Mouse (Mus musculus): ENCODE results near the gene Cisd3. TPM values are rescaled to one million over a fixed set of nuclear protein-coding genes. Genes with fewer than 3 reads are reported as not detected.

Gene Cisd3
- polyA plus RNA-seq, 1 experiment from 2014 or later: 20.8 TPM

GRCm38 (mm10) chr11:97673148-97673547 lies 12.5 kb upstream of the Cisd3 start:
- 74% methylated on average over 11 of the region's 11 CpGs for WGBS
- no peak for ATAC-seq (ENCODE audit: insufficient number of reproducible peaks, insufficient read depth, low FRiP score, low read depth)
- no peaks in the 10 kb centered on the region for H3K27me3 ChIP-seq (ENCODE audit: control insufficient read depth, insufficient read depth, low read length)
- no peak overlapping the region for H3K4me3 ChIP-seq (ENCODE audit: low read depth, low read length)
- no peak overlapping the region for H3K9ac ChIP-seq (replicated peaks; ENCODE audit: low read depth, low read length)
- H3K27ac ChIP-seq (ENCODE audit: low read length): no peak overlapping the region
- peaks cover 11% of the 10 kb centered on the region for H3K4me1 ChIP-seq (ENCODE audit: control insufficient read depth, insufficient read depth, low read length)
- H3K4me2 ChIP-seq (replicated peaks; ENCODE audit: low read depth, low read length): no peak overlapping the region
- H3K36me3 ChIP-seq (ENCODE audit: control insufficient read depth, insufficient read depth, low read length): peaks cover 82% of the 10 kb centered on the region
- no peaks in the 10 kb centered on the region for H3K9me3 ChIP-seq (ENCODE audit: control insufficient read depth, low read depth, low read length)

- Histone ChIP-seq H3K9ac (replicated peaks; ENCODE audit: low read depth, low read length) (no peak overlapping the region), H3K9me3 (ENCODE audit: control insufficient read depth, low read depth, low read length) (no peaks in the 10 kb centered on the region), H3K4me1 (ENCODE audit: control insufficient read depth, insufficient read depth, low read length) (no peaks in the 10 kb centered on the region), H3K4me3 (ENCODE audit: low read depth, low read length) (no peak overlapping the region), H3K27ac (ENCODE audit: low read length) (no peak overlapping the region), H3K36me3 (ENCODE audit: control insufficient read depth, insufficient read depth, low read length) (peaks cover 78% of the 10 kb centered on the region), H3K27me3 (ENCODE audit: control insufficient read depth, insufficient read depth, low read length) (no peaks in the 10 kb centered on the region), H3K4me2 (replicated peaks; ENCODE audit: low read depth, low read length) (no peak overlapping the region)
- 84% methylated on average over 15 of the region's 15 CpGs for WGBS
- ATAC-seq (ENCODE audit: insufficient number of reproducible peaks, insufficient read depth, low FRiP score, low read depth): no peak
Observed at GRCm38 (mm10) chr11:97676050-97676754, 9.4 kb upstream of the Cisd3 start.

- no peak for ATAC-seq (ENCODE audit: insufficient number of reproducible peaks, insufficient read depth, low FRiP score, low read depth)
- H3K9me3 ChIP-seq (ENCODE audit: control insufficient read depth, low read depth, low read length): no peaks in the 10 kb centered on the region
- no peaks in the 10 kb centered on the region for H3K4me1 ChIP-seq (ENCODE audit: control insufficient read depth, insufficient read depth, low read length)
- H3K27ac ChIP-seq (ENCODE audit: low read length): no peak overlapping the region
- peaks cover 79% of the 10 kb centered on the region for H3K36me3 ChIP-seq (ENCODE audit: control insufficient read depth, insufficient read depth, low read length)
- 72% methylated on average over 15 of the region's 15 CpGs for WGBS
- no peak overlapping the region for H3K9ac ChIP-seq (replicated peaks; ENCODE audit: low read depth, low read length)
- H3K4me3 ChIP-seq (ENCODE audit: low read depth, low read length): no peak overlapping the region
- no peaks in the 10 kb centered on the region for H3K27me3 ChIP-seq (ENCODE audit: control insufficient read depth, insufficient read depth, low read length)
- H3K4me2 ChIP-seq (replicated peaks; ENCODE audit: low read depth, low read length): no peak overlapping the region
Observed at GRCm38 (mm10) chr11:97677381-97677780, 8.2 kb upstream of the Cisd3 start.

GRCm38 (mm10) chr11:97677842-97678241 lies 7.8 kb upstream of the Cisd3 start:
- Histone ChIP-seq H3K4me3 (ENCODE audit: low read depth, low read length) (no peak overlapping the region), H3K36me3 (ENCODE audit: control insufficient read depth, insufficient read depth, low read length) (peaks cover 77% of the 10 kb centered on the region), H3K4me2 (replicated peaks; ENCODE audit: low read depth, low read length) (no peak overlapping the region), H3K9ac (replicated peaks; ENCODE audit: low read depth, low read length) (no peak overlapping the region), H3K27me3 (ENCODE audit: control insufficient read depth, insufficient read depth, low read length) (no peaks in the 10 kb centered on the region), H3K4me1 (ENCODE audit: control insufficient read depth, insufficient read depth, low read length) (no peaks in the 10 kb centered on the region), H3K27ac (ENCODE audit: low read length) (no peak overlapping the region), H3K9me3 (ENCODE audit: control insufficient read depth, low read depth, low read length) (no peaks in the 10 kb centered on the region)
- 66% methylated on average over 8 of the region's 8 CpGs for WGBS
- no peak for ATAC-seq (ENCODE audit: insufficient number of reproducible peaks, insufficient read depth, low FRiP score, low read depth)

- no peaks in the 10 kb centered on the region for H3K4me1 ChIP-seq (ENCODE audit: control insufficient read depth, insufficient read depth, low read length)
- H3K9me3 ChIP-seq (ENCODE audit: control insufficient read depth, low read depth, low read length): no peaks in the 10 kb centered on the region
- H3K27ac ChIP-seq (ENCODE audit: low read length): no peak overlapping the region
- no peak overlapping the region for H3K4me3 ChIP-seq (ENCODE audit: low read depth, low read length)
- H3K9ac ChIP-seq (replicated peaks; ENCODE audit: low read depth, low read length): no peak overlapping the region
- ATAC-seq (ENCODE audit: insufficient number of reproducible peaks, insufficient read depth, low FRiP score, low read depth): no peak
- peaks cover 74% of the 10 kb centered on the region for H3K36me3 ChIP-seq (ENCODE audit: control insufficient read depth, insufficient read depth, low read length)
- H3K4me2 ChIP-seq (replicated peaks; ENCODE audit: low read depth, low read length): no peak overlapping the region
- WGBS: 91% methylated on average over 15 of the region's 15 CpGs
- no peaks in the 10 kb centered on the region for H3K27me3 ChIP-seq (ENCODE audit: control insufficient read depth, insufficient read depth, low read length)
Observed at GRCm38 (mm10) chr11:97678301-97678700, 7.3 kb upstream of the Cisd3 start.

- 0 out of 2 replicates have a peak overlapping the region, but pooled peaks have one; percentile 2 for H3K9ac ChIP-seq (replicated peaks; ENCODE audit: low read depth, low read length)
- H3K4me1 ChIP-seq (ENCODE audit: control insufficient read depth, insufficient read depth, low read length): no peaks in the 10 kb centered on the region; the same call in 1 of the 2 replicates
- no peak overlapping the region for H3K4me2 ChIP-seq (replicated peaks; ENCODE audit: low read depth, low read length)
- H3K9me3 ChIP-seq (ENCODE audit: control insufficient read depth, low read depth, low read length): no peaks in the 10 kb centered on the region
- ATAC-seq (ENCODE audit: insufficient number of reproducible peaks, insufficient read depth, low FRiP score, low read depth): no peak
- no peak overlapping the region for H3K27ac ChIP-seq (ENCODE audit: low read length)
- peaks cover 56% of the 10 kb centered on the region for H3K36me3 ChIP-seq (ENCODE audit: control insufficient read depth, insufficient read depth, low read length)
- 83% methylated on average over 12 of the region's 12 CpGs for WGBS
- H3K27me3 ChIP-seq (ENCODE audit: control insufficient read depth, insufficient read depth, low read length): no peaks in the 10 kb centered on the region
- H3K4me3 ChIP-seq (ENCODE audit: low read depth, low read length): no peak overlapping the region
Observed at GRCm38 (mm10) chr11:97680430-97680829, 5.2 kb upstream of the Cisd3 start.

GRCm38 (mm10) chr11:97682504-97683055 lies 3.0 kb upstream of the Cisd3 start:
- Histone ChIP-seq H3K36me3 (ENCODE audit: control insufficient read depth, insufficient read depth, low read length) (peaks cover 37% of the 10 kb centered on the region), H3K4me3 (ENCODE audit: low read depth, low read length) (no peak overlapping the region), H3K4me2 (replicated peaks; ENCODE audit: low read depth, low read length) (no peak overlapping the region), H3K27ac (ENCODE audit: low read length) (no peak overlapping the region), H3K9ac (replicated peaks; ENCODE audit: low read depth, low read length) (no peak overlapping the region), H3K4me1 (ENCODE audit: control insufficient read depth, insufficient read depth, low read length) (peaks cover 4% of the 10 kb centered on the region; the same call in 1 of the 2 replicates), H3K9me3 (ENCODE audit: control insufficient read depth, low read depth, low read length) (no peaks in the 10 kb centered on the region), H3K27me3 (ENCODE audit: control insufficient read depth, insufficient read depth, low read length) (no peaks in the 10 kb centered on the region)
- no peak for ATAC-seq (ENCODE audit: insufficient number of reproducible peaks, insufficient read depth, low FRiP score, low read depth)
- WGBS: 75% methylated on average over 6 of the region's 6 CpGs

- WGBS: 85% methylated on average over 6 of the region's 6 CpGs
- H3K36me3 ChIP-seq (ENCODE audit: control insufficient read depth, insufficient read depth, low read length): peaks cover 31% of the 10 kb centered on the region
Observed at GRCm38 (mm10) chr11:97684063-97684680, 1.5 kb upstream of the Cisd3 start.

More at GRCm38 (mm10) chr11:97684063-97684680, 1.5 kb upstream of the Cisd3 start:
- Histone ChIP-seq H3K9ac (replicated peaks; ENCODE audit: low read depth, low read length) (no peak overlapping the region), H3K27me3 (ENCODE audit: control insufficient read depth, insufficient read depth, low read length) (no peaks in the 10 kb centered on the region), H3K4me2 (replicated peaks; ENCODE audit: low read depth, low read length) (no peak overlapping the region), H3K27ac (ENCODE audit: low read length) (no peak overlapping the region), H3K4me3 (ENCODE audit: low read depth, low read length) (no peak overlapping the region), H3K9me3 (ENCODE audit: control insufficient read depth, low read depth, low read length) (no peaks in the 10 kb centered on the region), H3K4me1 (ENCODE audit: control insufficient read depth, insufficient read depth, low read length) (peaks cover 4% of the 10 kb centered on the region; the same call in 1 of the 2 replicates)
- ATAC-seq (ENCODE audit: insufficient number of reproducible peaks, insufficient read depth, low FRiP score, low read depth): no peak
